Mouse (Mus musculus): ENCODE data around the gene Mcrip1.

The Mcrip1 gene

DNA sequence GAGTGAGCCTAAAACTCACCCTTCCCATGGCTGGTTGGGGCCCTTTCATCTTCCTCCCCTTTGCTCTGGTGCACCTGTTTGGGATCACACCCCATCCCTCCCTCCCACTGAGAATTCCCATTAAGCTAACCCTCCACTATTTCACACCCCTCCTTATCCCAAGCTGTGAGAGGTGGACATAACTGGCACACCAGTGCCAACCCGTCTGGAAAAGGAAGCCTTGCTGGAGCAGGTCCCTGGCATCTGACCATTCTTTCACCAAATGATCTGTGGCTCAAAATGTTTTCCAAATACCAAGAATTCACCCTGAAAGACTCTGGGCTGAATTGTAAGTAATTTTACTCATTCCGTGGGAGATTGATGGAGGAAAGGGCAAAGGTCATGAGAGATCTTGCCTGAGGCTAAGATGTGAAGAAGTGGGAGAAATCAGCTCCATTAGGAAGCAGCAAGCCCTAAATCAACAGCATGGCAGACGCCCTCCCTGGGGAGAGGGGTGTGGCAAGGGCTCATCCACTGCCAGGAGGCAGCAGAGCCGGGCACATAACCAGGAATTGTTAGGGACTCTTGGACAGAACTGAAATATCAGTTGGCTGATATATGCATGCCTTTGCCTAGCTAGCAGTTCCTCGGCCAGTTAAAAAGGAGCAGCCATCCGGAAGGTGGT lies 36.6 kb downstream of the Mcrip1 start:
- DNase-seq (ENCODE audit: low read depth), result no peak

DNA sequence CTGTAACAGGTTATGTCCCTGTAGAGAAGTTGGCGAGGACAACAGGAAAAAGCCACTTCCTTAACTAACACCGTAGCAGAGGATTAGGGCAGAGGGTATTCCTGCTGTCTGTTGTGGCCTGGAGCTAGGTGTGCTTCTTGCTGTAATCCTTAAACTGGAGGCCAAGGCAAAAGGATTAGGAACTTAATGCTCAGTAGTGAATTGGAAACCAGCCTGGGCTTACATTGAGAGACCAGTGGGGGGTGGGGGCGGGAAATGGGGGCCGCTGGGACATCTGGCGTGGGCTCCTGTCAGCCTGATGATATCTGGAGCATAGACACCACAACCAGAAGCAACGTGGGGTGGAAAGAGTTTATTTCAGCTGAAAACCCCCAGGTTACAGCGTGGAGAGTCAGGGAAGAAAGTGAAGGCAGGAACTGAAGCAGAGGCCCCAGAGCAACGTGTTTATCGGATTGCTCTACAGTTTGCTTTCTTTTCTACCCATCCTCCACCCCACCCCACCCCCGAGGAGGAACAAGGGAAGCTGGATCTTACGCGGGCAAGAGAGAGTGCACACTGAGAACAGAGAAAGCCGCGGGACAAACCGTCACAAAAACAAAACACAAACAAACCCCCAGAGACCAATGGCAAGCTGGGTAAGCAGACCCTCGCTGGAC lies 39.0 kb downstream of the Mcrip1 start:
- peak; percentile 65 for DNase-seq (ENCODE audit: low read depth)

DNA sequence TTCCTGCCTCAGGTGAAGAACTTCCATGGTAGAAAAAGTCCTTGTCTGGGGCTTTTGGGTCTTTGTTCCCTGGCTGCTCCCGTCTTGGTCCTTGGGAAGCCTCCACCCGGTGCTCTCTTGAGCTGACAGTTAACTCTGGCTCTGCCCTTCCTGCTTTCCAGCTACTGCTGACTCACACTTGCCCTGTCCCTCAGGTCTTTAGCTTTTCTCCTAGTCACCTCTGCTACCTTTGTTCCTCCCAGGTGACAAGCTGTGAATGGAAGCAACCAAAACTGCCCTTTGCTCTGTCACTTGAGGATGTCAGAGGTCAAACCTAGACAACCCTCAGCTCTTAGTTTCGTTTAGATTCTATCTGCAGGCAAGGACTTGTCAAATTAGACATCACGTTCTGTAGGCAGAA lies 39.6 kb downstream of the Mcrip1 start:
- no peak for DNase-seq (ENCODE audit: low read depth)

DNA sequence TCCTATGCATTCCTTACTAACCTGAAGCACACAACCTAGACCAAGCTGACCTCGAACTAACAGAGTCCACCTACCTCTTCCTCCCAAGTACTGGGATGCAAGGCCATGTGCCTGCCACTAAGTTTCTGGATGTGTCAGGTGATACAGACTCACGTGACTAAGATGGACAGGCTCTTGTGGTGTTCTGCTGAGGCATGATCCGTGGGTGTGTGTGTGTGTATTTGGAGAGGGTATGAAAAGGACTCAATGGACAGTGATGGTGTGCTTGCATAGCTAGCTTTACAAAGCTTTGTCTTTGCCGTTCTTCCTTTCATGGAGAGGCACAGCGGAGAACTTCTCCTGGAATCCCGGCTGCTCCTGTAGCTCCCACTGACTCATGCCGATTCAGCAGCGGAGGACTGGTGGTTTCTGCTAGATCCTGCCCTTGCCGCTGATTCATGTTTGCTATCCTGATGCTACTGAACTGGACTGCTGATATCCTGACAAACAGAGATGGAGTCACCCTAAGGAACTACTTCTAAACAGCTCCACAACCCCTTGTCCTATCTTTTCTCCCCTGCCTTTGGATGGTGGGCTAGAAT lies 41.1 kb downstream of the Mcrip1 start:
- DNase-seq (ENCODE audit: low read depth), result no peak

DNA sequence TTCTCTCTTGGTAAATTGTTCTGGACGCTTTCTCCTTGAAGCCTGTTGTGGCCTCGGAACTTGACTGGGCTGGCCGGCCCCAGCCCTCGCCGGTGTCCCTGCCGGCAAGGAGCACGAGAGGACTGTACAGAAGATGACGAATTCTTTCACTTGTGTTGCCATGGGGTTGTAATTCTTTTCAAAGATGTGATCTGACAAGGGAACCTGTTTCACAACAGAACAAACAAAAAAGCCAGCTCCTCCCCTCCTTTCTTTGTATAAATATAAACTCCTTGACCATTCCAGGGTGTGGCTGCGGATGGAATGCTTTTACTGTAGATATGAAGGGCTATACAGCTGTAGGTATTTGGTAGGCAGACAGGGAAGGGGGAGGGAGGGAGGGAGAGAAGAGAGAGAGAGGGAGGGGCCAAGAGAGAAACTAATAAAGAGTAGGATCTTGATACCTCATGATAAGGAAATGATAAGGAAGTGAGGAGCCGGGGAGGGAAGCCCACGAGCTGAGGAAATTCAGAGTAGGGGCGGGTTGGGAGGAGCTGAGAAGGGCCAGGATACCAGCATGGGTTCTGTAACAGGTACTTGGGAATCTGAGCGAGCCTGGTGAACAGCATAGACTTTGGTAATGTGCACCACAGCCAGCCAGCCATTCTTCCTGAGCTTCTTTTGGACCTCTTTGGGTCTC lies 41.8 kb downstream of the Mcrip1 start:
- no peak for DNase-seq (ENCODE audit: low read depth)

DNA sequence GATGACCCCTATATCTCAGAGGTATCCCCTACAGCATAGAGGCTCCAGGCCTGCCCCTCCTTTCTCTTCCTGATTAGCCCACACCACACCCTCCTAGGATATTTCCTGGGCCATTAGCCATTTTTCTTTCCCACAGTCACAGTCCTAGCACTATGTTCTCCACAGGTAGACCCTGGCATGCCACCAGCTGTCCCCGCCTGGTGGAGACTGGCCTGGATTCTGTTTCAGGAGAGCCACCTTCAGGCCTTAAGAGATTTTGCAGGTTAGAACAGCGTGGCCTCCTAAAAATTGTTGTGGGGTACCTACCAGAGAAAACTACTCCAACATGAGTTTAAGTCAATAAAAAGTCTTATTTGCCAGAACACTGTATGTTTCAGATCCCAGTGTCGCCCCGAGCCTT lies 42.6 kb downstream of the Mcrip1 start:
- peak; percentile 46 for DNase-seq (ENCODE audit: low read depth)

DNA sequence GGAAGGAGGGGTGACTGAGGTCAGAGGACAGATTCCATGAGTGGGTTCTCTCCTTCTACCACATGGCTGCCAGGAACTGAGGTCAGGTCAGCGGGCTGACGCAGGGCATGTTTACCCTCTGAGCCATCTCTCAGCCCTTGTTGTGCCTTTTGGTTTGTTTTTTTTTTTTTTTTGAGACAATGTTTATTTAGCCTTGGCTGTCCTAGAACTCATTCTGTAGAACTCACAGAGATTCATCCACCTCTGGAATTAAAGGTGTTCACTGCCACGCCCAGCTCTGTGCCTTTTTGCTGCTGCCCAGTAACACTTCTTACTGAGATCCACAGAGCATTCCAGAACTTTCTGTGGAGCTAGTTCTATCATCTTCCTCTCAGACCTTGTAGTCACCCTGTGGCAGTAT lies 43.9 kb downstream of the Mcrip1 start:
- no peak for DNase-seq (ENCODE audit: low read depth)

DNA sequence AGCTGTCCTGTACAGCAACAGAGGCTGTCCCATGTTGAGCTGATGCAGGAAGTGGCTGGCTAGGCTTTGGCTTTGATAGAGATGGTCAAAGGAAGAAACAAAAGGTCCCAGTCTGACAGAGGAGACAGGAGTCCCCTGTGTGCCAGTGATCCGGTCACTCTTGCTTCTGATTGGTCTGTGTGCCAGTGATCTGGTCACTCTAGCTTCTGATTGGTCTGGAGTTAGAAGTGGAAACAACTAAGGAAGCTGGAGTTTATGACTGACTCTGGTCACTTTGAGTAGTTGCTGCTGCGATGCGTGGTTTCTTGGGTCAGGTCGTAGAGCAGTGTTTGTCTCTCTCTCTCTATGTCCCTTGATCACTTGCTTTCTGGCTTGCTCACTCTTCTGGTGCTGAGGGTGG lies 47.8 kb downstream of the Mcrip1 start:
- DNase-seq (ENCODE audit: low read depth), result no peak

DNA sequence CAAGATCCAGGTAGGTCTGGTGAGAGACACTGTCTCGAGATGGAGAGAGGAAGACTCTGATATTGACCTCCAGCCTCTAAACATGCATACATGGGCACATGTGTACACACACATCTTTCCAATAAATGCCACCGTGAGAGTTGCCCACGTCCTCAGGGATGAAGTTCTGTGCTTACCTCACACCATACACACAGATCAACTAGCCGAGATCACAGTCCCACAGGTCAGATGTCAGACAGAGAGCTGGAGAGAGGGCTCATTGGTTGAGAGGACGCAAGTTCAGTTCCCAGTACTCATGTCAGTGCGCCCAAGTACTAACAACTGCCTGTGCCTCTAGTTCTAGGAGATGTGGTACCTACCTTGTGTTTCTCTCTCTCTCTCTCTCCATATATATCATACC lies 48.5 kb downstream of the Mcrip1 start:
- no peak for DNase-seq (ENCODE audit: low read depth)

DNA sequence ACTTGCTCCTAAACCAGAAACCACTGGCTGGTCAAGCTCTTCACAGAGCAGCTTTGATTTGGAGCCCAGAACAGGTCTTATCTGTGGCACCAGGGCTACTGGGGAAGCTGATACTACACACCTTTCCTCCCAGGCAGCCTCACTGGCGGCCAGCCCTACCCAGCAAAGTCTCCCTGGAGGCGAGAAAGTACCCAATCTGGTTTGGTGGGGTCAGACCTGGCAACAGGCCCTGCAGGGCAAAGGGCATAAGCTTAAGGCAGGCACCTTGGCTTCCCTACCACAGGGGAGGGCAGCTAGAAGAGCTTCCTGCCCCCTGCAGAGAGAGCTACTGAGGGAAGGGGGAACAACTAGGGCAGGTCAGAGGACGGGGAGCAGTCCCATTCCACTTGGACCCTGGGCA lies 49.2 kb downstream of the Mcrip1 start:
- no peak for DNase-seq (ENCODE audit: low read depth)

DNA sequence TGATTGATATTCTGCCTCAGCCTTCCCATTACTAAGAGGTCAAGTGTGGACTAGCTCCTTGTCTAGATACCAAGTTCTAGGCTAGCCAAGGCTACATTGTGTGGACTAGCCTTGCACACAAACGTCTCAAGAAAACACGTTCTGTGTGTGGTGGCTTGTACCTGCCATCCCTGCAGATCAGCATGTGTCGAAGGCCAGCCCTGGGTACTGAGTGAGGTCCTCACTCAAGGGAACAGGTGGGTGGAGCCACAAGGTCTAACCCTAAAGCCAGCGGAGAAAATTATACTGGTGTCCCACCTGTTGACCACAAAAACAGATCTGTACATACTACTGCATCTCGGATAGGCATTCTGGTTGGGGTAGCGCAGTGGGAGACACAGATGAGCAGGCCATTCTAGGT lies 49.6 kb downstream of the Mcrip1 start:
- no peak for DNase-seq (ENCODE audit: low read depth)

DNA sequence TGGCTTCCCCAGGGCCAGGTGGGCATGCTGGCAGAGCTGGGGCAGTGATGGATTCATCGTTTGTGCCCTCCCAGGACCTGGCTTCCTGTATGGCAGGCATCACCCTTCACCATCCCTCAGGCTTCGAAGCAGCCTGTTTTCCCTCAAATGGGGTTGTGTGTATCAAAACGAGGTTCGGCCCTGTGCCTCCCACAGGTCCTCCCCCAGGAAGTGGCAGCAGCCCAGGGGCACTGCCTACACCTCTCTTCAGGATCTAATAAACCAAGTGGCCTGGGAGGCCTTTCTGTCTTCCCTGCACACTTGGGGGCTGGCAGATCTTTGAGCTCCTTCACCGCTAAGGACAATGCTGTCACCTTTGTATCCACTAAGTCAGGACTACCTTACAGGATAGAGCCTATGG lies 50.6 kb downstream of the Mcrip1 start:
- no peak for DNase-seq (ENCODE audit: low read depth)

DNA sequence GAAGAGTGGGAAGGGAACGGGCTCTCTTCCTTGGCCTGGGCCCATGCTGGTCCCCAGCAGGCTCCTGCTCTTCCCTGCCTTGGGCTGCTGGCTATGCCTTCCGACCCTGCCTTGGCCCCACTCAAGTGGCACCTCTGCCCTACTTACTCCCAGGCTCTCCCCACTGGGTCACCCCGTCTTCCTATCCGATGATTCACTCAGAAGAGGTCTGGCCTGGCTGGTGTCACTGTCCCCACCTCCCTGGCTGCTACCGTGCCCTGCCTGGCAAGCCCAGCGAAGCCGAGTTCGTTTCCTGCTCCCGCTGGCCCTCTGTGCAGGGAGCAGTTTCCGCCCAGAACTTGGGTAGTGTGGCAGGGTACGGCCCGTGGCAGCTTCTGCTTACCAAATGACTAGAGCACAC lies 51.3 kb downstream of the Mcrip1 start:
- no peak for DNase-seq (ENCODE audit: low read depth)

DNA sequence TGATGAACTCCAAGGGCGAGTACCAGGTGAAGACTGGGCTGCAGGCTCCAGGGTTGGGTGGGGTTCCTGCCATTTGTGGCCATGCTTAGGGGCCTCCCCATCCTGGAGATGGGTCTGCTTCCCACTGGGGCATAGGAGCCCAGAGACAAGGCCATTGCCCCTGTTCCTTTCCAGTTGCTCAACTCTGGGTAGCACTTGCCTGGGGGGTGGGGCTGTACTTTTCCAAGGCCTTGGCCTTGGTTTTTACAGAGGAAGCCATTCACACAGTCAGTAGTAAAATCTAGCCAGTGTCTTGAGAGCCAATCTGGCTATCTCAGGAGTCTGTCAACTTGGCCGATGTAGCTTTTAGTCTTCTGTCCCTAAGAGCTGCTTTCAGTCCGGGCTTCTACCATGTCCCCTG lies 52.1 kb downstream of the Mcrip1 start:
- no peak for DNase-seq (ENCODE audit: low read depth)

DNA sequence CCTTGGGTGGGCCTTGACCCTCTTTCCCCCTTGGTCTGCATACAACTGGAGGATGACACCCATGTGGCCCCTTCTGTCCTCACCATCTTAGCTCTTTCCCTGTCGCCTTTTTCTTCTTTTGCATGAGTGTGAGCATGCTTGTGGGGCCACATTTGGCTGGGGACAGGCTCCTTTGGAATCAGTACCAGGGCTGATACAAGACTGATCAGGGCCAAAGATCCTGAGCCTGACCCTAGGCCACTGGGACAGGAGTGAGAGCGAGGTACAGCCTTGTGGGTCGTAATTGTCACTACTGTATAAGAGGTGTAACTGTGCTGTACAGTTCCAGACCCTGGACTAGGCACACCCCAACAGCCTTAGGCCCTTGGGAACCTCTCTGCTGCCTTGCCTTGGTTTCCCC lies 55.6 kb downstream of the Mcrip1 start:
- DNase-seq (ENCODE audit: low read depth), result no peak

DNA sequence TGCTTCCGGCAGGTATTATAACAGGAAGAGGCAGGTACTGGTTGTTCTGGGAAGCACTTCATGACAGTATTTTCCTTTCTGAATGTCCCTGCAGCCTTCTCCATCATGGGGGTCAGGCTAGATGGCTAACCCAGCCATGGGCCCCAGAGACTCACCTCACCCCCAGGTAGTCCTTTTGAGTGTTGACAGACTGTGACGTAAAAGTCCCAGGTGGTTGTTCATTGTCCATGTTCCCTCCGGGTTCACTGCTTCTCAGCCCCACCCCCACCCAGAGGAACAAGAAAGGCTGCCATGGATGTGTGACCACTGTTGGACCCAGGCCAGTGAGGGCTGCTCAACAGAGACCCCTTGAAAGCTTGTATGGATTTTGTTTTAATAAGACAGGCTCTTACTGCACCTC lies 56.2 kb downstream of the Mcrip1 start:
- DNase-seq (ENCODE audit: low read depth), result no peak

Data from induced T-regulatory cell, adult 2 months (primary cell).